Mouse (Mus musculus) frontal cortex, postnatal 36 days (tissue): ENCODE data around the gene Lnx1.

ENCODE experiments used
- DNase-seq, 2 experiments: peaks; one replicate each; pipeline ENCODE4 v3.0.0; 2022; ENCODE audit warnings: low spot score in 2 of 2

Lnx1 gene

GRCm38 (mm10) chr5:74603306-74603705, 99.4 kb downstream of the Lnx1 start:
- no peak for DNase-seq

- DNase-seq, result no peak
Measured at GRCm38 (mm10) chr5:74602371-74602770, 100.3 kb downstream of the Lnx1 start.

- no peak for DNase-seq
Measured at GRCm38 (mm10) chr5:74601965-74602364, 100.7 kb downstream of the Lnx1 start.

GRCm38 (mm10) chr5:74601171-74601570, 101.5 kb downstream of the Lnx1 start:
- DNase-seq, result no peak

- no peak for DNase-seq
Measured at GRCm38 (mm10) chr5:74600010-74600409, 102.7 kb downstream of the Lnx1 start.

GRCm38 (mm10) chr5:74593147-74593546, 109.6 kb downstream of the Lnx1 start:
- no peak for DNase-seq

GRCm38 (mm10) chr5:74591413-74591812, 111.3 kb downstream of the Lnx1 start:
- DNase-seq, result no peak

GRCm38 (mm10) chr5:74589133-74589532, 113.6 kb downstream of the Lnx1 start:
- DNase-seq, result no peak

- DNase-seq, result no peak
Measured at GRCm38 (mm10) chr5:74571767-74572166, 130.9 kb downstream of the Lnx1 start.

- no peak for DNase-seq
Measured at GRCm38 (mm10) chr5:74561151-74561550, 141.6 kb downstream of the Lnx1 start.

GRCm38 (mm10) chr5:74549566-74549965, 153.1 kb downstream of the Lnx1 start:
- peak in 1 of 2 experiments; percentile 57 for DNase-seq

- DNase-seq, result no peak
Measured at GRCm38 (mm10) chr5:74545606-74546005, 157.1 kb downstream of the Lnx1 start.
